Mouse (Mus musculus) midbrain, embryonic 10.5 days (tissue): ENCODE data around the gene Uba52. TPM values are rescaled to one million over a fixed set of nuclear protein-coding genes. Genes with fewer than 3 reads are reported as not detected.
"Not testable (repeated sequence)": the region's sequence is repeated elsewhere in the genome, so short reads cannot be mapped to it uniquely, and the experiment has no call there.

Source experiments
- DNase-seq: peaks from one replicate; pipeline ENCODE4 v3.0.0-alpha.2; 2017; ENCODE audit warnings: low spot score
- H3K27ac ChIP-seq: fragments of 300-500 bp; sonication (generic); replicated peaks from 2 replicates; pipeline ENCODE4 v1.5.1; 2016; ENCODE audit warnings: mild to moderate bottlenecking
- H3K27me3 ChIP-seq: fragments of 300-500 bp; sonication (generic); 2 replicates; pipeline ENCODE4 v1.6.1; 2016; ENCODE audit warnings: low read depth, mild to moderate bottlenecking; ENCODE audit not compliant: poor library complexity, severe bottlenecking
- H3K36me3 ChIP-seq: fragments of 300-500 bp; sonication (generic); 2 replicates; pipeline ENCODE4 v1.6.1; 2016; ENCODE audit warnings: mild to moderate bottlenecking, moderate library complexity
- H3K4me1 ChIP-seq: fragments of 300-500 bp; sonication (generic); 2 replicates; pipeline ENCODE4 v1.6.1; 2016
- H3K4me3 ChIP-seq: fragments of 300-500 bp; sonication (generic); 2 replicates; pipeline ENCODE4 v1.5.1; 2016; ENCODE audit warnings: mild to moderate bottlenecking, moderate library complexity
- H3K9me3 ChIP-seq: fragments of 300-500 bp; sonication (generic); replicated peaks from 2 replicates; pipeline ENCODE4 v1.6.1; 2016; ENCODE audit warnings: mild to moderate bottlenecking
- WGBS: fragments of 180-500 bp; shearing (Covaris S2); methylation state at CpG from one replicate; pipeline ENCODE4 v1.1.7; 2016; 5-methylcytosine and 5-hydroxymethylcytosine counted together
- polyA plus RNA-seq: library from polyadenylated mRNA; unstranded; fragments of >200 nt; fragmentation: Nextera tagmentation; extraction: Ambion mirVana; gene quantifications from 2 replicates; pipeline ENCODE4 v1.2.1, GENCODE M21; 2016

The Uba52 gene
- polyA plus RNA-seq, 1 experiment from 2014 or later, result 881 TPM

- H3K27ac ChIP-seq, result peak overlapping the region; percentile 99
- H3K9me3 ChIP-seq, result no peaks in the 10 kb centered on the region
- peaks cover 39% of the 10 kb centered on the region for H3K4me1 ChIP-seq
- H3K36me3 ChIP-seq, result peaks cover 41% of the 10 kb centered on the region
- H3K4me3 ChIP-seq, result peak overlapping the region; percentile 85
- WGBS, result 38% methylated on average over 13 of the region's 13 CpGs
- DNase-seq, result no peak
- H3K27me3 ChIP-seq, result no peaks in the 10 kb centered on the region
These were observed 17.7 kb upstream of the Uba52 start for GRCm38 (mm10) chr8:70528182-70528797.

GRCm38 (mm10) chr8:70527512-70528181, 17.0 kb upstream of the Uba52 start, which contains the start of the genes Fkbp8 and Kxd1:
TSS of gene Fkbp8 (plus strand) at chr8:70527724.
TSS of gene Kxd1 (minus strand) at chr8:70527956.
- Histone ChIP-seq H3K4me3 (peak within 1 kb of the TSS; percentile 85), H3K27ac (peak within 1 kb of the TSS; percentile 99), H3K4me1 (peaks cover 43% of the 10 kb centered on the region), H3K36me3 (peaks cover 35% of the 10 kb centered on the region), H3K9me3 (no peaks in the 10 kb centered on the region), H3K27me3 (no peaks in the 10 kb centered on the region)
- WGBS, result under 1% methylated on average over 57 of the region's 61 CpGs
- peak; percentile 98 for DNase-seq

GRCm38 (mm10) chr8:70527111-70527511, 16.5 kb upstream of the Uba52 start:
- Histone ChIP-seq H3K27ac (peak overlapping the region; percentile 99), H3K27me3 (no peaks in the 10 kb centered on the region), H3K4me1 (peaks cover 49% of the 10 kb centered on the region), H3K4me3 (peak overlapping the region; percentile 85), H3K9me3 (no peaks in the 10 kb centered on the region), H3K36me3 (peaks cover 29% of the 10 kb centered on the region)
- WGBS, result 3% methylated on average over 8 of the region's 8 CpGs
- DNase-seq, result no peak

- Histone ChIP-seq H3K27ac (peak overlapping the region; percentile 87), H3K27me3 (no peaks in the 10 kb centered on the region), H3K9me3 (no peaks in the 10 kb centered on the region), H3K4me3 (peak overlapping the region; percentile 69), H3K36me3 (peaks cover 26% of the 10 kb centered on the region), H3K4me1 (peaks cover 40% of the 10 kb centered on the region)
- DNase-seq, result peak; percentile 94
- WGBS, result under 1% methylated on average over 51 of the region's 51 CpGs
These were observed 12.2 kb upstream of the Uba52 start for GRCm38 (mm10) chr8:70522592-70523403.

GRCm38 (mm10) chr8:70519606-70520005, 9.0 kb upstream of the Uba52 start:
- Histone ChIP-seq H3K9me3 (no peaks in the 10 kb centered on the region), H3K27ac (no peak overlapping the region), H3K4me3 (no peak overlapping the region), H3K4me1 (peaks cover 24% of the 10 kb centered on the region), H3K36me3 (peaks cover 53% of the 10 kb centered on the region), H3K27me3 (no peaks in the 10 kb centered on the region)
- WGBS, result 85% methylated on average over 2 of the region's 2 CpGs
- DNase-seq, result no peak

- whole genome bisulfite sequencing, result 90% methylated on average over 6 of the region's 6 CpGs
- peaks cover 58% of the 10 kb centered on the region for H3K36me3 ChIP-seq
- H3K4me1 ChIP-seq, result peaks cover 24% of the 10 kb centered on the region
- no peak overlapping the region for H3K4me3 ChIP-seq
- DNase-seq, result no peak
- no peaks in the 10 kb centered on the region for H3K9me3 ChIP-seq
- no peaks in the 10 kb centered on the region for H3K27me3 ChIP-seq
- H3K27ac ChIP-seq, result no peak overlapping the region
These were observed 8.4 kb upstream of the Uba52 start for GRCm38 (mm10) chr8:70519043-70519442.

- Histone ChIP-seq H3K36me3 (peaks cover 68% of the 10 kb centered on the region), H3K9me3 (no peaks in the 10 kb centered on the region)
- 80% methylated on average over 10 of the region's 10 CpGs for WGBS
These were observed 7.5 kb upstream of the Uba52 start for GRCm38 (mm10) chr8:70517940-70518643.

GRCm38 (mm10) chr8:70513441-70513840, 2.8 kb upstream of the Uba52 start:
- H3K27me3 ChIP-seq, result no peaks in the 10 kb centered on the region
- no peaks in the 10 kb centered on the region for H3K9me3 ChIP-seq
- peaks cover 27% of the 10 kb centered on the region for H3K4me1 ChIP-seq
- H3K4me3 ChIP-seq, result no peak overlapping the region
- WGBS, result 93% methylated on average over 2 of the region's 2 CpGs
- DNase-seq, result no peak
- H3K27ac ChIP-seq, result no peak overlapping the region
- peaks cover 73% of the 10 kb centered on the region for H3K36me3 ChIP-seq

More at GRCm38 (mm10) chr8:70517940-70518643, 7.5 kb upstream of the Uba52 start:
- Histone ChIP-seq H3K4me1 (peaks cover 17% of the 10 kb centered on the region), H3K27me3 (no peaks in the 10 kb centered on the region), H3K4me3 (no peak overlapping the region), H3K27ac (no peak overlapping the region)
- no peak for DNase-seq

GRCm38 (mm10) chr8:70512253-70512903, 1.8 kb upstream of the Uba52 start:
- no peaks in the 10 kb centered on the region for H3K9me3 ChIP-seq
- H3K36me3 ChIP-seq, result peaks cover 72% of the 10 kb centered on the region
- DNase-seq, result no peak
- H3K4me1 ChIP-seq, result peaks cover 30% of the 10 kb centered on the region
- H3K27me3 ChIP-seq, result no peaks in the 10 kb centered on the region
- 93% methylated on average over 11 of the region's 11 CpGs for WGBS
- H3K27ac ChIP-seq, result no peak overlapping the region
- H3K4me3 ChIP-seq, result 0 out of 2 replicates have a peak overlapping the region, but pooled peaks have one; percentile 98

- peaks cover 75% of the 10 kb centered on the region for H3K36me3 ChIP-seq
- H3K4me3 ChIP-seq, result peak overlapping the region; percentile 98; the same call in 1 of the 2 replicates
- 95% methylated on average over 2 of the region's 2 CpGs for WGBS
These were observed 1.2 kb upstream of the Uba52 start for GRCm38 (mm10) chr8:70511770-70512169.

GRCm38 (mm10) chr8:70511174-70511573, 573 bp upstream of the Uba52 start:
- H3K9me3 ChIP-seq, DNase-seq, H3K27me3 ChIP-seq: not testable (repeated sequence)
- WGBS, result 84% methylated on average over 6 of the region's 6 CpGs
- peaks cover 38% of the 10 kb centered on the region for H3K4me1 ChIP-seq
- H3K36me3 ChIP-seq, result peaks cover 69% of the 10 kb centered on the region
- peak overlapping the region; percentile 96 for H3K27ac ChIP-seq
- H3K4me3 ChIP-seq, result peak overlapping the region; percentile 98

More at GRCm38 (mm10) chr8:70511770-70512169, 1.2 kb upstream of the Uba52 start:
- no peaks in the 10 kb centered on the region for H3K27me3 ChIP-seq
- H3K27ac ChIP-seq, result no peak overlapping the region
- DNase-seq, result no peak
- H3K9me3 ChIP-seq, result no peaks in the 10 kb centered on the region
- H3K4me1 ChIP-seq, result peaks cover 35% of the 10 kb centered on the region
